Mouse (Mus musculus): ENCODE results near the gene Ivd. TPM values are rescaled to one million over a fixed set of nuclear protein-coding genes. Genes with fewer than 3 reads are reported as not detected.

Gene Ivd
- total and polyA plus RNA-seq, 3 experiments = 25.5 to 29.3 (median 27.6) TPM

DNA sequence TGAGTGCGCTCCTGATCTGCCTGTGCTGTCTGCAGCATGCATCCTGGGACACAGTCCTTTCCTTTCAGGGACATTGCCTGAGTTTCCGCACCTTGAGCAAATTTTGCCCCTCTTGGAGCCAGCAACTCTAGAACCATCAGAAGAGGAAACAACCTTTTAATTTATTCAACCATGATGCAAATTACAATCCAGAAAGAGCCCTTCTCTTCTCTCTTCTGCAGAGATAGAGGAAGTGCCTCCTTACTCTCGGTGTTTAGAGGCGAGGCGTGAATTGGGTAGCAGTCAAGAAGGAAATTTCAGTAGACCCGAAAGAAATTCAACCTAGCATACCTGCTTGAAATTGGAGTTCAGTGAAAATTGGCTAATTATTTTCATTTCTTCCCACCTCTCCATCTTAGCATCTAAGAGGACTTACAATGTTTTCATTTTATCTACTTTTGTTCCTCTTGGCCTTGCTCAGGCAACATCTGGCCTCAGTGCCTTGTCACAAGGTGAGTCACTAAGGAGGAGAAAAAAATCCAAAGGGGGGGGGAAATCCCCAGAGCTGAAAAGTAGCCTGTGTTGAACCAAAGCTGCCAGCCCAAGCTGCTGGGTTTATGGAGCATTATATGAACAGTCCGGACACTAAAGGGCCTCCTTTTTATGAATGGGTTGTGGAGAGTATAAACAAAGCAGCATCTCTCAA, 43.8 kb downstream of the Ivd start:
- Histone ChIP-seq H3K4me2 (ENCODE audit: insufficient read depth, low read depth, poor library complexity, severe bottlenecking) (peak overlapping the region; percentile 94), H3K4me1 (ENCODE audit: control insufficient read depth in 1 of 2, insufficient read depth in 2 of 2) (peaks cover 21 to 65% of the 10 kb centered on the region in 2 experiments), H3K27me3 (replicated peaks) (peaks cover 2% of the 10 kb centered on the region), H3K36me3 (replicated peaks in 1 of 2; ENCODE audit: control insufficient read depth in 1 of 2, insufficient read depth in 1 of 2, low read length in 1 of 2) (peaks cover 0 to 2% of the 10 kb centered on the region in 2 experiments), H3K9ac (ENCODE audit: insufficient read depth, low read depth) (peak overlapping the region; percentile 87; the same call in 1 of the 2 replicates), H3K4me3 (replicated peaks in 1 of 3; ENCODE audit: low read depth in 2 of 3, low read length in 2 of 3, poor library complexity in 1 of 3) (peak overlapping the region; percentile 71 to 92 (median 87)), H3K79me2 (replicated peaks; ENCODE audit: control insufficient read depth, extremely low read depth, insufficient read depth, poor library complexity, severe bottlenecking) (peaks cover 84% of the 10 kb centered on the region), H3K27ac (ENCODE audit: insufficient read depth, low read depth) (peak overlapping the region; percentile 98), H3K9me3 (replicated peaks; ENCODE audit: low read length) (no peaks in the 10 kb centered on the region)
- TF ChIP-seq SIN3A (IDR thresholded peaks at IDR 0.05; ENCODE audit: low read length) (peak; percentile 76), CHD2 (IDR thresholded peaks at IDR 0.05; ENCODE audit: low read length) (peak; percentile 60; the same call in 1 of the 2 replicates), MAX (IDR thresholded peaks at IDR 0.05; ENCODE audit: low read length) (no peak; the same call in none of the 2 replicates), CHD1 (IDR thresholded peaks at IDR 0.05; ENCODE audit: low read depth, low read length) (peak; percentile 59; the same call in 1 of the 2 replicates), ZC3H11A (IDR thresholded peaks at IDR 0.05; ENCODE audit: low read depth, low read length) (no peak), ZNF384 (IDR thresholded peaks at IDR 0.05; ENCODE audit: low read depth, low read length) (peak; percentile 92), MYC (IDR thresholded peaks at IDR 0.05; ENCODE audit: low read depth, low read length) (peak; percentile 75), MEF2A (IDR thresholded peaks at IDR 0.05; ENCODE audit: borderline replicate concordance, low read depth, low read length) (peak; percentile 32), POLR2A (IDR thresholded peaks at IDR 0.05; ENCODE audit: low read depth, low read length) (peak; percentile 53), IRF4 (IDR thresholded peaks at IDR 0.05; ENCODE audit: low read depth, low read length) (peak; percentile 30), NRF1 (IDR thresholded peaks at IDR 0.05; ENCODE audit: low read depth, low read length) (no peak), EP300 (IDR thresholded peaks at IDR 0.05; ENCODE audit: low read length) (peak; percentile 78), TCF12 (IDR thresholded peaks at IDR 0.05; ENCODE audit: low read depth, low read length) (peak; percentile 67), GABPA (IDR thresholded peaks at IDR 0.05; ENCODE audit: insufficient replicate concordance, low read depth, low read length) (no peak), ZMIZ1 (IDR thresholded peaks at IDR 0.05; ENCODE audit: low read depth, low read length) (peak; percentile 48; the same call in 1 of the 2 replicates), KAT2A (IDR thresholded peaks at IDR 0.05; ENCODE audit: insufficient replicate concordance, low read length) (no peak), TBP (conservative IDR thresholded peaks at IDR 0.05; ENCODE audit: low read depth, low read length) (0 out of 2 replicates have a peak, but pooled peaks have one; percentile 37), HCFC1 (IDR thresholded peaks at IDR 0.05; ENCODE audit: low read depth, low read length) (peak; percentile 31; the same call in 1 of the 2 replicates), E2F4 (IDR thresholded peaks at IDR 0.05; ENCODE audit: insufficient replicate concordance, low read depth, low read length) (no peak), MXI1 (IDR thresholded peaks at IDR 0.05; ENCODE audit: low read depth, low read length) (0 out of 2 replicates have a peak, but pooled peaks have one; percentile 27), BHLHE40 (IDR thresholded peaks at IDR 0.05; ENCODE audit: low read depth, low read length) (peak; percentile 28; the same call in 1 of the 2 replicates), RCOR1 (conservative IDR thresholded peaks at IDR 0.05; ENCODE audit: low read depth, low read length) (peak; percentile 14), ETS1 (conservative IDR thresholded peaks at IDR 0.05; ENCODE audit: low read depth, low read length) (peak; percentile 56), MAZ (IDR thresholded peaks at IDR 0.05; ENCODE audit: low read depth, low read length) (peak; percentile 76), USF1 (IDR thresholded peaks at IDR 0.05; ENCODE audit: low read depth, low read length) (no peak), ZKSCAN1 (IDR thresholded peaks at IDR 0.05; ENCODE audit: borderline replicate concordance, low read depth, low read length) (no peak), UBTF (IDR thresholded peaks at IDR 0.05; ENCODE audit: low read depth, low read length) (0 out of 2 replicates have a peak, but pooled peaks have one; percentile 12), JUND (conservative IDR thresholded peaks at IDR 0.05; ENCODE audit: low read depth, low read length) (peak; percentile 21; the same call in 1 of the 2 replicates), ELF1 (IDR thresholded peaks at IDR 0.05; ENCODE audit: low read depth, low read length) (peak; percentile 73)
- in situ Hi-C loops (cut with MboI; ENCODE audit: low pct_ligation_motif_present, low pct_unique_long_range_greater_than_20kb, low sequenced_read_pairs) (no loop called here), dilution Hi-C loops (cut with MboI; ENCODE audit: extremely low pct_ligation_motif_present, extremely low pct_unique_long_range_greater_than_20kb, low sequenced_read_pairs) (no loop called here)
- peak; percentile 96 for DNase-seq (ENCODE audit: extremely low read depth)
